ENCODE assay signal across 20 mouse cellular contexts in genomic region chr2:5936068-5936467, GRCm38 (mm10).
"Had no signal": no experiment of that assay in that cellular context is flagged by ENCODE, and none has a peak within 500 bp of the region (broad histone marks: within the 10 kb centered on the region; RNA-seq: fewer than 3 reads in every experiment).

No protein-coding gene starts in this region.

- H3K4me2 ChIP-seq: limb, embryonic 13.5 days; lung, embryonic 15.5 days; midbrain, embryonic 11.5 days; neural tube, embryonic 12.5 days; stomach, embryonic 15.5 days had no signal

- H3K27ac ChIP-seq: hindbrain, postnatal 0 days; layer of hippocampus, adult 2 months; limb, embryonic 10.5 days; limb, embryonic 13.5 days; liver, embryonic 14.5 days; lung, embryonic 15.5 days; neural tube, embryonic 12.5 days; stomach, embryonic 15.5 days had no signal

- H3K27me3 ChIP-seq: limb, embryonic 13.5 days; lung, embryonic 15.5 days; neural tube, embryonic 12.5 days; stomach, embryonic 15.5 days had no signal

- H3K36me3 ChIP-seq: lung, embryonic 15.5 days; neural tube, embryonic 12.5 days; stomach, embryonic 15.5 days had no signal

- H3K9me3 ChIP-seq: limb, embryonic 10.5 days; limb, embryonic 13.5 days; lung, embryonic 15.5 days; megakaryocyte, embryonic 14.5 days; neural tube, embryonic 12.5 days; stomach, embryonic 15.5 days had no signal

- H3K9ac ChIP-seq: limb, embryonic 13.5 days; liver, embryonic 14.5 days; lung, embryonic 15.5 days; neural tube, embryonic 12.5 days; stomach, embryonic 15.5 days had no signal

- H3K4me3 ChIP-seq: layer of hippocampus, adult 2 months; limb, embryonic 10.5 days; limb, embryonic 13.5 days; lung, embryonic 15.5 days; megakaryocyte, embryonic 14.5 days; neural tube, embryonic 12.5 days; stomach, embryonic 15.5 days had no signal

- ATAC-seq: hindbrain, postnatal 0 days; inflammation-experienced regulatory T-cells, adult 6 months had no signal

- H3K4me1 ChIP-seq: limb, embryonic 13.5 days; lung, embryonic 15.5 days; megakaryocyte, embryonic 14.5 days; neural tube, embryonic 12.5 days; stomach, embryonic 15.5 days had no signal

- DNase-seq: layer of hippocampus, adult 9-11 months; lung, adult 18-20 months; lung, postnatal 10 days; lung, postnatal 36 days; midbrain, embryonic 14.5 days; retina, postnatal 1 day; right cerebral cortex, postnatal 25 days; spleen, adult 18-20 months; thymus, postnatal 25 days had no signal
